Mouse (Mus musculus): Measurements from ENCODE around the gene Vmn2r60. TPM values are rescaled to one million over a fixed set of nuclear protein-coding genes. Genes with fewer than 3 reads are reported as not detected.
"Not testable (repeated sequence)": the region's sequence is repeated elsewhere in the genome, so short reads cannot be mapped to it uniquely, and the experiment has no call there.

Gene Vmn2r60
- not detected in 2 replicates for polyA plus RNA-seq (2014; fragmentation: Nextera tagmentation; extraction: Ambion mirVana)

GRCm38 (mm10) chr7:42107470-42107869 lies at the start of gene Vmn2r60:
TSS of gene Vmn2r60 (plus strand) at chr7:42107770.
- Histone ChIP-seq H3K9me3 (ENCODE audit: control insufficient read depth, low read length) (peaks cover 12% of the 10 kb centered on the region; the same call in 1 of the 2 replicates), H3K27ac (replicated peaks in 1 of 2; ENCODE audit: control insufficient read depth in 1 of 2, insufficient read depth in 1 of 2, low read depth in 2 of 2, low read length in 2 of 2) (no peak within 1 kb of the TSS), H3K27me3 (ENCODE audit: control insufficient read depth, insufficient read depth, low read length) (no peaks in the 10 kb centered on the region), H3K9ac (ENCODE audit: low read length) (no peak within 1 kb of the TSS), H3K36me3 (ENCODE audit: control insufficient read depth, insufficient read depth, low read length) (no peaks in the 10 kb centered on the region), H3K4me1 (ENCODE audit: control insufficient read depth in 2 of 2, insufficient read depth in 2 of 2, low read length in 2 of 2) (no peaks in the 10 kb centered on the region), H3K4me2 (ENCODE audit: low read length) (no peak within 1 kb of the TSS), H3K4me3 (ENCODE audit: control insufficient read depth in 1 of 2, insufficient read depth in 1 of 2, low read depth in 1 of 2, low read length in 2 of 2) (no peak within 1 kb of the TSS)
- WGBS, result 59% methylated on average over 2 of the region's 2 CpGs
- ATAC-seq (ENCODE audit: insufficient number of reproducible peaks, insufficient read depth, low FRiP score, low read depth), result no peak

- Histone ChIP-seq H3K36me3 (ENCODE audit: control insufficient read depth, insufficient read depth, low read length) (no peaks in the 10 kb centered on the region), H3K9me3 (ENCODE audit: control insufficient read depth, low read length) (peaks cover 10% of the 10 kb centered on the region; the same call in 1 of the 2 replicates), H3K4me2 (ENCODE audit: low read length) (no peak within 1 kb of the TSS), H3K4me3 (ENCODE audit: control insufficient read depth in 1 of 2, insufficient read depth in 1 of 2, low read depth in 1 of 2, low read length in 2 of 2) (no peak within 1 kb of the TSS), H3K4me1 (ENCODE audit: control insufficient read depth in 2 of 2, insufficient read depth in 2 of 2, low read length in 2 of 2) (no peaks in the 10 kb centered on the region), H3K27me3 (ENCODE audit: control insufficient read depth, insufficient read depth, low read length) (no peaks in the 10 kb centered on the region), H3K9ac (ENCODE audit: low read length) (no peak within 1 kb of the TSS), H3K27ac (replicated peaks in 1 of 2; ENCODE audit: control insufficient read depth in 1 of 2, insufficient read depth in 1 of 2, low read depth in 2 of 2, low read length in 2 of 2) (no peak within 1 kb of the TSS)
- no peak for ATAC-seq (ENCODE audit: insufficient number of reproducible peaks, insufficient read depth, low FRiP score, low read depth)
Measured at GRCm38 (mm10) chr7:42058923-42059322, 48.6 kb upstream of the Vmn2r60 start, which contains the start of gene Vmn2r59. TSS of gene Vmn2r59 (minus strand) at chr7:42059023.

- not testable (repeated sequence) for H3K4me3 ChIP-seq (ENCODE audit: control insufficient read depth in 1 of 2, insufficient read depth in 1 of 2, low read depth in 1 of 2, low read length in 2 of 2); H3K4me1 ChIP-seq (ENCODE audit: control insufficient read depth in 2 of 2, insufficient read depth in 2 of 2, low read length in 2 of 2); H3K9ac ChIP-seq (ENCODE audit: low read length); H3K27ac ChIP-seq (replicated peaks in 1 of 2; ENCODE audit: control insufficient read depth in 1 of 2, insufficient read depth in 1 of 2, low read depth in 2 of 2, low read length in 2 of 2); H3K4me2 ChIP-seq (ENCODE audit: low read length); H3K27me3 ChIP-seq (ENCODE audit: control insufficient read depth, insufficient read depth, low read length); H3K36me3 ChIP-seq (ENCODE audit: control insufficient read depth, insufficient read depth, low read length); ATAC-seq (ENCODE audit: insufficient number of reproducible peaks, insufficient read depth, low FRiP score, low read depth)
- peaks cover 12% of the 10 kb centered on the region; the same call in 1 of the 2 replicates for H3K9me3 ChIP-seq (ENCODE audit: control insufficient read depth, low read length)
- 66% methylated on average over 14 of the region's 14 CpGs for WGBS
Measured at GRCm38 (mm10) chr7:42107061-42107460, 509 bp upstream of the Vmn2r60 start.

Other genes starting within 250 kb of the Vmn2r60 start
- not detected in 2 replicates for gene Vmn2r58, start 235.1 kb upstream of the Vmn2r60 start, polyA plus RNA-seq (2014; fragmentation: Nextera tagmentation; extraction: Ambion mirVana)
- not detected in 2 replicates for gene Vmn2r59, start 48.7 kb upstream of the Vmn2r60 start, polyA plus RNA-seq (2014; fragmentation: Nextera tagmentation; extraction: Ambion mirVana)
- gene Vmn2r61, start 152.3 kb downstream of the Vmn2r60 start, polyA plus RNA-seq (2014; fragmentation: Nextera tagmentation; extraction: Ambion mirVana), result not detected in 2 replicates